Mouse (Mus musculus): ENCODE results near the gene Man2a2. TPM values are rescaled to one million over a fixed set of nuclear protein-coding genes. Genes with fewer than 3 reads are reported as not detected.
"Not testable (repeated sequence)": the region's sequence is repeated elsewhere in the genome, so short reads cannot be mapped to it uniquely, and the experiment has no call there.

Man2a2 gene
- polyA plus RNA-seq, 1 experiment from 2014 or later: 2.5 TPM

DNA sequence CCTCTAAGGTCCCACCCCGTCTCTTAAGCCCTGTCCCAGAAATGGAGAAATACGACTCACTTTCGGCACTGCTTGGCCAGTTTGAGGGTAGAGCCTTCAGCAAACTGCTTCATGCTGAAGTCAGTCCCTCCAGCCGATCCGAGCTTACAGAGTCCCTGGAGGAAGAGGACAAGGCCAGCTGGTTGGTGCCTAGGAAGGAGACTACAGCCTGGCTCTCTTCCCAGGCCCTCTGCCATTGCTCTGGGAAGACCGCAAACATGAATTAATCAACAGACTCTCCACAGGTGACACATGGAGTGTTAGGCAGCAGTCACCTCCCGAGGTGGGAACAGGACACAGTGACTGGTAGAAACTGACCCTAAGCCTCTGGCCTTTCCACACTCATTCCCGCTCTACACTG is 40.9 kb downstream of the Man2a2 start:
- no peak for ATAC-seq (ENCODE audit: insufficient read depth)
- no peak overlapping the region for H3K27ac ChIP-seq (replicated peaks)
- no peak overlapping the region for H3K4me2 ChIP-seq
- peaks cover 71% of the 10 kb centered on the region for H3K36me3 ChIP-seq (replicated peaks)
- no peak overlapping the region for H3K4me3 ChIP-seq (replicated peaks)
- H3K4me1 ChIP-seq (replicated peaks): peaks cover 1% of the 10 kb centered on the region
- no peak overlapping the region for H3K9ac ChIP-seq
- 81% methylated on average over 8 of the region's 8 CpGs for WGBS (ENCODE audit: insufficient replicate concordance)
- no peaks in the 10 kb centered on the region for H3K9me3 ChIP-seq (replicated peaks)
- no peaks in the 10 kb centered on the region for H3K27me3 ChIP-seq

DNA sequence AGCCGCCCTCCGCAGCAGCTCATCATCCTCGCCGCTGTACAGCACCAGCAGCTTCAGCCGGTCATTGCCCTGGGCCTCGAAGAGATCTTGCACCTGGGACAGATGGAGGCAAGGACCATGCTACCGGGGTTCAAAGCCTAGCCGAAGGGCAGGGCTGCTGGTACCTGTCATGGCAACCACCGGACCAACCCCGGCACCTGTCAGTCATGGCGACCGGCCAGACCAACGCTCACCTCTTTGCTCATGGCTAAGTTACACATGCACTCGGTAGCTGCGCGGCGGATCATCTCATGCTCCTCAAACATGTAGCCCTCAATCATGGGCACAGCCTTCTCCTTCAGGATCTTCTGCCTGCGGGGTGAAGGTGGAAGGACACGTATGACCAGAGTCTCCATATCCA is 45.1 kb downstream of the Man2a2 start:
- no peak for ATAC-seq (ENCODE audit: insufficient read depth)
- WGBS (ENCODE audit: insufficient replicate concordance): 92% methylated on average over 19 of the region's 19 CpGs
- H3K9ac ChIP-seq: no peak overlapping the region
- no peak overlapping the region for H3K27ac ChIP-seq (replicated peaks)
- peaks cover 22% of the 10 kb centered on the region for H3K4me1 ChIP-seq (replicated peaks)
- H3K36me3 ChIP-seq (replicated peaks): peaks cover 37% of the 10 kb centered on the region
- H3K9me3 ChIP-seq (replicated peaks): no peaks in the 10 kb centered on the region
- H3K4me3 ChIP-seq (replicated peaks): no peak overlapping the region
- H3K27me3 ChIP-seq: no peaks in the 10 kb centered on the region
- H3K4me2 ChIP-seq: no peak overlapping the region

DNA sequence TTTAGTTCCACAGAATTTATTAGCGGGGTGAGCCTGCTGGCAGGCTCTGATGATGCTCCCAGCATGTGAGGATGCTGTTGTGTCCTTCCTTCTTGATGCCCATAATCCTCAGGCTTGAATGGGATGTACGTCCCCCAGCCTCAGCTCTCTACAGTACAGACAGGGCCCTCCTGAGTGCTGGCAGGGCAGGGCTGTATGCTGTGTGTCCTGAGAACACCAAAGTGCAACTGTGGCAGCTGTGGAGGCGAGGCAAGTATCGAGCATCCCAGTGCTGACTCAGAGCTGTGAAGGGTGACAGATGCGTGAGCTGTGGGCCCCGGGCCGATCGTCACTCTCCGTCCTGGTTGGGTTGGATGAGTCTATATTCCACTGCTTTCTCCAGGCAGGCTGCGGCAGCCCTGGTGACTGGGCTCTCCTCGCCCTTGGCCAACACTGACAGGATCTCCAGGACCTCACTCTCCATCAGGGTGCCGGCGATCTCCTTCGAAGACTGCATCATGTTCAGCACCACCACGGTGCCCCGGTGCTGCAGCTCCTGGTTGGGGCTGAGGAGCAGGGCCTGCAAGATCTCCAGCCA is 45.8 kb downstream of the Man2a2 start:
- no peaks in the 10 kb centered on the region for H3K27me3 ChIP-seq
- WGBS (ENCODE audit: insufficient replicate concordance): 87% methylated on average over 16 of the region's 16 CpGs
- peaks cover 37% of the 10 kb centered on the region for H3K36me3 ChIP-seq (replicated peaks)
- H3K9ac ChIP-seq: no peak overlapping the region
- H3K4me3 ChIP-seq (replicated peaks): no peak overlapping the region
- H3K4me2 ChIP-seq: no peak overlapping the region
- 0 out of 2 replicates have a peak overlapping the region, but pooled peaks have one; percentile 81 for H3K27ac ChIP-seq (replicated peaks)
- no peak for ATAC-seq (ENCODE audit: insufficient read depth)
- peaks cover 22% of the 10 kb centered on the region for H3K4me1 ChIP-seq (replicated peaks)
- H3K9me3 ChIP-seq (replicated peaks): no peaks in the 10 kb centered on the region

DNA sequence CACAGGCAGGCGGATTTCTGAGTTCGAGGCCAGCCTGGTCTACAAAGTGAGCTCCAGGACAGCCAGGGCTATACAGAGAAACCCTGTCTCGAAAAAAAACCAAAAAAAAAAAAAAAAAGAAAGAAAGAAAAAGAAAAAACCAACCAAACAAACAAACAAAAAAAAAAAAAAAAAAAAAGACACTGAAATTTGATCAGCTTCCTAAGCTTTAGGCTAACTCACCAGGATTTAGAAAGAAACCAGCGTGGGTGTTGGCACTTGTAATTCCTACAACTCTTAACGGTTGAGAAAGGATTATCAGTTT is 46.4 kb downstream of the Man2a2 start:
- H3K27ac ChIP-seq (replicated peaks): peak overlapping the region; percentile 81
- WGBS (ENCODE audit: insufficient replicate concordance): 38% methylated on average over 5 of the region's 5 CpGs
- peak overlapping the region; percentile 75 for H3K4me3 ChIP-seq (replicated peaks)
- H3K36me3 ChIP-seq (replicated peaks): peaks cover 39% of the 10 kb centered on the region
- not testable (repeated sequence) for H3K9ac ChIP-seq; H3K27me3 ChIP-seq; ATAC-seq (ENCODE audit: insufficient read depth); H3K9me3 ChIP-seq (replicated peaks)
- H3K4me2 ChIP-seq: peak overlapping the region; percentile 88
- H3K4me1 ChIP-seq (replicated peaks): peaks cover 22% of the 10 kb centered on the region

DNA sequence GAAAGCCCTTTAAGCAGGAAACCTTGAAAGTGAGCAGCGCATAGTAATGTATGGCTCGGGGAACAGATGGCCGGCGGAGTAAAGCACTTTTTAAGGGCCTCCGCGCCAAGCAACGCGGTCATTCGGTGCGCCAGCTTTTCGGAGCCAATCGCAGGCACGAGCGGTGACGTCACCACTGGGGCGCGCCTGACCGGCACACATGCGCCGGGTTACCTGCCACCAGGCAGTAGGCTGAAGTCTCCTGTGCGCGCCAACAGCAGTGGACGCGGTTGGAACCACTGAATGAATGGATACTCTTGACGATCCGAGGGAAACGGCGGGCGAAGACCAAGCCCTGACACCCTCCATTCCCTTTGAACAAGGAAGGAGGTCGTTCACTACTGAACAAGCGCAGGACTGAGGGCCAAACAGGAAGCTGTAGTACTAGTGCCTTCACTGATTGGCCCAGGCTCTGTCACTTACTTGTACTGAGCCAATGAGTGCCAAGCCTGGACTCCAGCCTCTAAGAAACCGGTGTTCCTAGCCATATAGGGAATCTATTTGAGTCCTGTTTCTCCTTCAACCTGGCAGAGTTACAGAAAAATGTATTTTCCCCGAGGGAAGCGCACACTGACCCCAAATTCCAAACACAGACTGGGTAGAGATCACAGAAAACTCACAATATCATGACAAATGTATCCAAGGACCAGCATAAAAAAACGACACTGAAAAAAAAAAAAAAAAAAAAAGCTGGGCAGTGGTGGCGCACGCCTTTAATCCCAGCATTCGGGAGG is 46.9 kb downstream of the Man2a2 start, which contains the start of gene Rccd1:
TSS of gene Rccd1 (minus strand) at position 412 of the 773 bp plus-strand sequence.
- Histone ChIP-seq H3K36me3 (replicated peaks) (peaks cover 43% of the 10 kb centered on the region), H3K4me2 (peak within 1 kb of the TSS; percentile 88), H3K4me1 (replicated peaks) (peaks cover 22% of the 10 kb centered on the region), H3K9ac (peak within 1 kb of the TSS; percentile 67), H3K27ac (replicated peaks) (peak within 1 kb of the TSS; percentile 81), H3K4me3 (replicated peaks) (peak within 1 kb of the TSS; percentile 75), H3K27me3 (no peaks in the 10 kb centered on the region), H3K9me3 (replicated peaks) (no peaks in the 10 kb centered on the region)
- ATAC-seq (ENCODE audit: insufficient read depth): peak; percentile 99
- 2% methylated on average over 38 of the region's 38 CpGs for WGBS (ENCODE audit: insufficient replicate concordance)

DNA sequence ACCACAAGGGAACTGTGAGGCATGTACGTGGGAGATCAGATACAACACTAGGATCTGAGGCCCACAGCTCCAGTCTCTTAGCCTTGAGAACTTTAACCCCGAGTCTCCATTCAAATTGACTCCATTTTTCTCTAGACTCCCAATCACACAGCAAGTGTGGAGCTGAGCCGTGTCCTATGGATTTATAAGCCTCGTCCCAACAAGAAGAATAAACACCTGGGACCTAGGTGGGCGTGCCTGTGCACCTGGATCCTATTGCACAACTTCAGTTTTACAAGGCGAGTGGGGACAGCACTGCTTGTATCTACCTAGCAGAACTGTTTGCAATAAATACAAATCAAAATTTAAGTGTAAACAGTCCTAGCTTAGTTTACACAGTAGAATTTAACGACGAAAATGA is 47.8 kb downstream of the Man2a2 start:
- WGBS (ENCODE audit: insufficient replicate concordance): 10% methylated on average over 8 of the region's 8 CpGs
- peaks cover 42% of the 10 kb centered on the region for H3K36me3 ChIP-seq (replicated peaks)
- peak overlapping the region; percentile 81 for H3K27ac ChIP-seq (replicated peaks)

DNA sequence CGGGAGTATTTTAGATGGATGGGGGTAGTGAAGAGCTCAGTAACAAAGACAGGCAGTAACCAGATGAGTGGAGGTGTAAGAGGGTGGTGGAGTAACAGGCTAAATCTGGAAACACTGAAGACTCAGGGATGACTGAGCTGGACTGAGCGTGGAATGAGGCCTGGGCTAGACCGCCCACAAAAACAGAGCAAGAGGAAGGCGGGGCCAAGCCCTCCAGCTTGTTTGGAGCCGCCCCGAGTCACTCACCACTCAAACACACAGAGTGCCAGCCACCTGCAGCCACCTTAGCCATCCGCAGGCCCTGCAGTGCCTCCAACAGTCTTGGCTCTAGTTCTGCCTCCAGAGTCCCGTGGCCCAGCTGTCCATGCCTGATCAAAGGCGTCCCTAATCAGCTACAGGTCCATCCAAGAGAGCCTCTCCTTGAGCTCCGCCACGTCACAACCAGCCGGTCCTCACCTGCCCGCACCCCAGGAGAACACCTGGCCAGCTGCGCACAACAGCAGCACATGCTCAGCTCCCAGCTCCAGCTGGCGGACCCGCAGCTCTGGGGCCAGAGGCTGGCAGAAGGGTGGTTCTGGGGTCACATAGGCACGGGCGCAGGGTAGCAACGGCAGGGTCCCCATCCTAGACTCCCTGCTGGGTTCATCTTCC is 51.2 kb downstream of the Man2a2 start:
- no peak overlapping the region for H3K4me2 ChIP-seq
- no peak for ATAC-seq (ENCODE audit: insufficient read depth)
- no peaks in the 10 kb centered on the region for H3K9me3 ChIP-seq (replicated peaks)
- H3K27me3 ChIP-seq: no peaks in the 10 kb centered on the region
- peaks cover 18% of the 10 kb centered on the region for H3K4me1 ChIP-seq (replicated peaks)
- H3K27ac ChIP-seq (replicated peaks): no peak overlapping the region
- H3K4me3 ChIP-seq (replicated peaks): no peak overlapping the region
- WGBS (ENCODE audit: insufficient replicate concordance): 85% methylated on average over 19 of the region's 19 CpGs
- no peak overlapping the region for H3K9ac ChIP-seq
- peaks cover 58% of the 10 kb centered on the region for H3K36me3 ChIP-seq (replicated peaks)

More for the DNA sequence above, 47.8 kb downstream of the Man2a2 start:
- ATAC-seq (ENCODE audit: insufficient read depth): no peak
- H3K4me1 ChIP-seq (replicated peaks): peaks cover 22% of the 10 kb centered on the region
- H3K9me3 ChIP-seq (replicated peaks): no peaks in the 10 kb centered on the region
- H3K27me3 ChIP-seq: no peaks in the 10 kb centered on the region
- H3K4me2 ChIP-seq: peak overlapping the region; percentile 88
- peak overlapping the region; percentile 67 for H3K9ac ChIP-seq
- peak overlapping the region; percentile 75 for H3K4me3 ChIP-seq (replicated peaks)

DNA sequence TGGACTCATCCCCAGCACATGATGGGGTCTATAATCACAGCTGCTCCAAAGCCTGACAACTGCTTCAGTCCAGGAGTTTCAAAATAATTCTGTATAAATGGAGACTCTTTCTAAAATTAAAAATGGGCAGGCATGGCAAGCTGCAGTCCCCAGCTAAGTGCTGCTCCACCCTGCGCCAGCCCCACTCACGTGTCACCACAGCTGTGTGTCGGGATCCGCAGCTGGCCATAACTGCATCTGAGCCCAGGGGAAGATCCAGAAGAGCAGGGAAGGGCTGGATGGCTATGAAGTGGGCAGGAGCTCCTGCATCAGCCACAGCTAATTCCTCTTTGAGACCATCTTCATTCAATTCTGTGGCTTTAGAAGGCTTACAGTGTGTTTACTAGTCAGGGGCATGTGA is 52.5 kb downstream of the Man2a2 start:
- no peak overlapping the region for H3K4me3 ChIP-seq (replicated peaks)
- no peak overlapping the region for H3K9ac ChIP-seq
- H3K27ac ChIP-seq (replicated peaks): no peak overlapping the region
- 93% methylated on average over 4 of the region's 4 CpGs for WGBS (ENCODE audit: insufficient replicate concordance)
- H3K9me3 ChIP-seq (replicated peaks): no peaks in the 10 kb centered on the region
- no peak overlapping the region for H3K4me2 ChIP-seq
- H3K27me3 ChIP-seq: no peaks in the 10 kb centered on the region
- H3K36me3 ChIP-seq (replicated peaks): peaks cover 71% of the 10 kb centered on the region
- ATAC-seq (ENCODE audit: insufficient read depth): no peak
- peaks cover 11% of the 10 kb centered on the region for H3K4me1 ChIP-seq (replicated peaks)

DNA sequence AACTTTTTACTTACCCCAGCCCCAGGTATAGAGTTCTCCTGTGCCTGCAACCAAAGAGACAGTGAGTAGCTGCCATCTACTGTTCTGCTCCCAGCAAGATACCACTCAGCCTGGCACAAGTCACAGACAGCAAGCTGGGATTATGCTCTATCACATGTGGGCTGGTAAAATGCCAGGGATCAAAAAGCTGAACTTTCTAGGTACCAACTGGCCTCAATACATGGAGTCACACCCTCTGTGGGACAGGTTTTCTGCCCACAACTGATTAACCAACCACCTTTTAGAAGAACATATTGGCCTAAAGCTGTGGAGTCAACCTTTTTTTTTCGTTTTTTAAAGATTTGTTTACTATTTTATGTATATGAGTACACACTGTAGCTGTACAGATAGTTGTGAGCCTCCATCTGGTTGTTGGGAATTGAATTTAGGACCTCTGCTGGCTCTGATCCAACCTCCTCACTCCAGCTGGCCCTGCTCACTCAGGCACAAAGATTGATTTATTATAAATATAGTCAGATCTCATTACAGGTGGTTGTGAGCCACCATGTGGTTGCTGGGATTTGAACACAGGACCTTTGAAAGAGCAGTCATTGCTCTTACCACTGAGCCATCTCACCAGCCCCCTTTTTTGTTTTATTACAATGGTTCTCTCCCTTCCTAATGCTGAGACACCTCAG is 53.6 kb downstream of the Man2a2 start:
- Histone ChIP-seq H3K36me3 (replicated peaks) (peaks cover 82% of the 10 kb centered on the region), H3K27ac (replicated peaks) (no peak overlapping the region), H3K4me2 (no peak overlapping the region), H3K27me3 (no peaks in the 10 kb centered on the region), H3K9ac (no peak overlapping the region), H3K4me3 (replicated peaks) (no peak overlapping the region), H3K9me3 (replicated peaks) (no peaks in the 10 kb centered on the region), H3K4me1 (replicated peaks) (no peaks in the 10 kb centered on the region)
- 52% methylated on average over 1 of the region's 1 CpGs for WGBS (ENCODE audit: insufficient replicate concordance)
- ATAC-seq (ENCODE audit: insufficient read depth): no peak

DNA sequence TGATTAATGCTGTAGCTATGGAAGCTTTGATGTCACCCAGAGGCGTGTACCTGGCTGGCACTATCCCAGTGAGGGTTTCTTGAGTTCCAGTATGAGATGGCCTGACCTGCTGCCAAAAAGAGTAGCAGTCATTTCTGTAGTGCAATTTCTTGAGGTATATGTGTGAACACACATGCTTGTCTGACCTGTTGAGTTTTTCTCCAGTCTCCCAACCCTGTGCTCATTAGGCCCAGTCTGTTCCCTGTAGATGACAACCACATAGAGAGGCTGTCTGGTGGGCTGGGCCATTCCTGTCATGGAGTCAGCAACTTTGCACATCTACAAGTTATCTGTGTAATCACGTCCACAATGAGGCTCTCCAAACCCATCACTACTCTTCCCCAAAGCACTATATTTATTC is 55.4 kb downstream of the Man2a2 start:
- Histone ChIP-seq H3K9ac (no peak overlapping the region), H3K36me3 (replicated peaks) (peaks cover 97% of the 10 kb centered on the region), H3K27me3 (no peaks in the 10 kb centered on the region), H3K4me2 (no peak overlapping the region), H3K4me3 (replicated peaks) (no peak overlapping the region), H3K4me1 (replicated peaks) (no peaks in the 10 kb centered on the region), H3K27ac (replicated peaks) (no peak overlapping the region), H3K9me3 (replicated peaks) (no peaks in the 10 kb centered on the region)
- 64% methylated on average over 2 of the region's 2 CpGs for WGBS (ENCODE audit: insufficient replicate concordance)
- ATAC-seq (ENCODE audit: insufficient read depth): no peak

DNA sequence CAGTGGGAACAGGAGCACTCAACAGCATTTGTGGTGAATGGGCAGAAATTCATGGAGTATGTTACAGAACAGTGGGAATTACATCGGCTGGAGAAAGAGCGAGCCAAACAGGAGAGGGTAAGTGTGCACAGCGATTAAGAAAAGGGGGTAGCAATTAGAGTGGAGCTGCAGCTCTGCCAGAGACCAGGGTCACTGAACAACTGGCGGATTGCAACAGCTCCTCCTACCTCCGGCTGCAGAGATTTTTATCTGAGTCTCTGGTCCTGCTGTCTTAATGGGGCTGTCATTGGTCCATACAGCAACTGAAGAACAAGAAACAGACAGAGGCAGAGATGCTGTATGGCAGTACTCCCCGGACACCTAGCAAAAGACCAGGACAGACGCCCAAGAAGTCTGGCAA is 60.4 kb downstream of the Man2a2 start:
- ATAC-seq (ENCODE audit: insufficient read depth): no peak
- H3K9me3 ChIP-seq (replicated peaks): no peaks in the 10 kb centered on the region
- no peaks in the 10 kb centered on the region for H3K27me3 ChIP-seq
- no peak overlapping the region for H3K4me3 ChIP-seq (replicated peaks)
- H3K27ac ChIP-seq (replicated peaks): no peak overlapping the region
- no peaks in the 10 kb centered on the region for H3K4me1 ChIP-seq (replicated peaks)
- WGBS (ENCODE audit: insufficient replicate concordance): 79% methylated on average over 7 of the region's 7 CpGs
- no peak overlapping the region for H3K9ac ChIP-seq
- no peak overlapping the region for H3K4me2 ChIP-seq
- peaks cover 100% of the 10 kb centered on the region for H3K36me3 ChIP-seq (replicated peaks)
